Mouse (Mus musculus): ENCODE results near the gene Scrn1.

- TF ChIP-seq GATA1 (IDR thresholded peaks at IDR 0.05; ENCODE audit: borderline replicate concordance, low read length) (no peak), FLI1 (IDR thresholded peaks at IDR 0.05; ENCODE audit: low read length) (no peak)
These were observed 21.4 kb upstream of the Scrn1 start for GRCm38 (mm10) chr6:54587683-54588082.

All from megakaryocyte, embryonic 14.5 days (primary cell).